Mouse (Mus musculus): ENCODE measurements at regions not wholly inside any gene's neighbourhood (a gene's known extent, or its start where the extent isn't known, plus 50 kb on each side); places are given as distances from the start of the nearest gene placed in this dataset.

DNA sequence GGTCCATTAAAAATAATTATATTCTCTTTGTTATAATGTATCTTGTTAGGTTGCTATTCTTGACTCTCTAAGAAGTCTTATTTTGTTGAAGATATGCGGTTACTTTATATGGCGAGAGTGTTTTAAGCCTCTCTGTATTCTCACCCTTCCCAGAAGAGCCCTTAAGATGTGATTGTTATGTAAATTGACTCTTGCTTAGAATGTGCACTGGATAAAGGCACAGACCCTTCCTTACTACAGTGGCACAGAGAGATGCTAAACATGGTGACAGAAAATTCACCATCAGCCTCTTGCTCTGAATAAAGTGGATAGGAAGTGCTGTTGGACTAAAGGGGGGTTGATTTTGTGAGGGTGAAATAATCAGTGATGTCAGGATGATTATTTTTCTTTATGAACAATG, 370.1 kb downstream of the Arl4a start:
- TF ChIP-seq CHD2 (IDR thresholded peaks at IDR 0.05; ENCODE audit: low read depth, low read length) (no peak), ZNF384 (IDR thresholded peaks at IDR 0.05; ENCODE audit: low read depth, low read length) (no peak), MAFK (IDR thresholded peaks at IDR 0.05; ENCODE audit: insufficient read depth, low read depth, low read length) (no peak)
